In genomic region chr3:9064266-9065031, GRCm38 (mm10) we compare ENCODE assay signal across 8 mouse cellular contexts.
A peak's percentile ranks its signal among the peaks of the same experiment; 100 is the strongest.
DNase-seq lines count a peak whose midpoint lies in the region; ATAC-seq lines count a peak whose summit lies in the region.

No protein-coding gene starts in this region.

- intact Hi-C loops in gastrocnemius, postnatal 14 days (cut with DNase I; ENCODE audit: low total_unique reads) = loop anchor here (2.0 to 5.0 kb wide), 2 partner anchors 100 to 472 kb away; no protein-coding TSS in a partner anchor

- DNase-seq in 416B (ENCODE audit: low read depth) = peak; percentile 51
- DNase-seq in Muller cell, postnatal 12 days (ENCODE audit: inconsistent ontology term) = peak; percentile 75
- peak; percentile 37 for DNase-seq in gastrocnemius, postnatal 14 days
- peak; percentile 25 to 59 for DNase-seq in layer of hippocampus, adult 18-20 months (ENCODE audit: low spot score in 2 of 2)
- peak; percentile 66 for DNase-seq in lung, postnatal 10 days
- peak; percentile 23 to 56 for DNase-seq in right cerebral cortex, postnatal 36 days (ENCODE audit: low spot score in 2 of 2)

- peak; percentile 89 for ATAC-seq in common myeloid progenitor, adult 5-6 weeks (replicated peaks; ENCODE audit: low read depth, poor library complexity, severe bottlenecking)
- no peak for ATAC-seq in monocyte, adult 5-6 weeks (replicated peaks; ENCODE audit: insufficient number of reproducible peaks, low FRiP score, low TSS enrichment, poor library complexity, severe bottlenecking)
